Mouse (Mus musculus) stomach, embryonic 14.5 days (tissue): Measurements from ENCODE around the gene Gpx5. TPM values are rescaled to one million over a fixed set of nuclear protein-coding genes. Genes with fewer than 3 reads are reported as not detected.

Experiments
- ATAC-seq: fragments of 200-750 bp; cut with Nextera tagmentation; 2 replicates; pipeline ENCODE4 v1.8.0; 2017; ENCODE audit warnings: low read depth, moderate TSS enrichment; ENCODE audit not compliant: insufficient number of reproducible peaks, insufficient read depth, low FRiP score
- H3K27ac ChIP-seq: fragments of 300-500 bp; sonication (generic); 2 replicates; pipeline ENCODE4 v1.5.1; 2014; ENCODE audit warnings: mild to moderate bottlenecking, low read length, moderate library complexity, mixed read lengths
- H3K27me3 ChIP-seq: fragments of 300-500 bp; sonication (generic); 2 replicates; pipeline ENCODE4 v1.6.1; 2014; ENCODE audit warnings: low read length, control low read depth, mixed read lengths; ENCODE audit not compliant: control insufficient read depth, insufficient read depth
- H3K36me3 ChIP-seq: fragments of 300-500 bp; sonication (generic); 2 replicates; pipeline ENCODE4 v1.6.1; 2014; ENCODE audit warnings: mild to moderate bottlenecking, control low read depth, low read length, moderate library complexity, mixed read lengths; ENCODE audit not compliant: control insufficient read depth, insufficient read depth
- H3K4me1 ChIP-seq: fragments of 300-500 bp; sonication (generic); 2 replicates; pipeline ENCODE4 v1.6.1; 2014; ENCODE audit warnings: low read length, control low read depth, mixed read lengths; ENCODE audit not compliant: control insufficient read depth, insufficient read depth
- H3K4me2 ChIP-seq: fragments of 300-500 bp; sonication (generic); replicated peaks from 2 replicates; pipeline ENCODE4 v1.6.1; 2014; ENCODE audit warnings: low read depth, low read length, control low read depth
- H3K4me3 ChIP-seq: fragments of 300-500 bp; sonication (generic); 2 replicates; pipeline ENCODE4 v1.5.1; 2014; ENCODE audit warnings: low read depth, low read length, control low read depth
- H3K9ac ChIP-seq: fragments of 300-500 bp; sonication (generic); replicated peaks from 2 replicates; pipeline ENCODE4 v1.6.1; 2014; ENCODE audit warnings: low read depth, mild to moderate bottlenecking, control low read depth, low read length, moderate library complexity, mixed read lengths
- H3K9me3 ChIP-seq: fragments of 300-500 bp; sonication (generic); 2 replicates; pipeline ENCODE4 v1.6.1; 2016; ENCODE audit warnings: low read depth, low read length, control low read depth; ENCODE audit not compliant: control insufficient read depth
- WGBS: fragments of 180-500 bp; shearing (Covaris S2); extraction: QIAGEN DNeasy Blood & Tissue Kit; methylation state at CpG from one replicate; pipeline ENCODE4 v1.1.7; 2014; 5-methylcytosine and 5-hydroxymethylcytosine counted together
- polyA plus RNA-seq: library from polyadenylated mRNA; unstranded; fragments of >200 nt; fragmentation: Nextera tagmentation; extraction: Ambion mirVana; gene quantifications from 2 replicates; pipeline ENCODE4 v1.2.1, GENCODE M21; 2014

Gene Gpx5
- polyA plus RNA-seq = not detected in 2 replicates

DNA sequence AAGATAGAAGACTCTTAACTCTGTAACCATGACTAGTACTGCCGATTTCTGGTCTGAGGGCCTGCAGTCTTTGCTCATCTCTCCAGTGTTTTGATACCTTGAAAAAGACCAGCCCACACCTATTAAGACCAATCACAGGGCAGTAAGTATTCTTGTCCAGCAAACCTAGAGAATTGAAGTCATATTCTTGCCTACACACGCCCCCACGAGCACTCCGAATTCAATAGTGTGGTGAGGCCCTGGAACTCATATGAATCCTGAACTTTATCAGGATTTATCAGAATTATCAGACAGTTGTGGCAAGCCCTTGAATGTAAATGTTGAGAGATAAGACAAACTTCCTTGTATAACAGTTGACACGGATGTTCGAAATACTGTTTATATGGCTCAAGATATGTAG is at the start of gene Gpx5:
TSS of gene Gpx5 (minus strand) at position 101 of the 400 bp plus-strand sequence.
- 84% methylated on average over 6 of the region's 6 CpGs for WGBS
- no peak within 1 kb of the TSS for H3K4me2 ChIP-seq
- no peak for ATAC-seq
- no peaks in the 10 kb centered on the region for H3K4me1 ChIP-seq
- no peak within 1 kb of the TSS for H3K4me3 ChIP-seq
- H3K9me3 ChIP-seq = no peaks in the 10 kb centered on the region
- H3K9ac ChIP-seq = no peak within 1 kb of the TSS
- H3K27me3 ChIP-seq = no peaks in the 10 kb centered on the region
- H3K36me3 ChIP-seq = no peaks in the 10 kb centered on the region
- H3K27ac ChIP-seq = no peak within 1 kb of the TSS

DNA sequence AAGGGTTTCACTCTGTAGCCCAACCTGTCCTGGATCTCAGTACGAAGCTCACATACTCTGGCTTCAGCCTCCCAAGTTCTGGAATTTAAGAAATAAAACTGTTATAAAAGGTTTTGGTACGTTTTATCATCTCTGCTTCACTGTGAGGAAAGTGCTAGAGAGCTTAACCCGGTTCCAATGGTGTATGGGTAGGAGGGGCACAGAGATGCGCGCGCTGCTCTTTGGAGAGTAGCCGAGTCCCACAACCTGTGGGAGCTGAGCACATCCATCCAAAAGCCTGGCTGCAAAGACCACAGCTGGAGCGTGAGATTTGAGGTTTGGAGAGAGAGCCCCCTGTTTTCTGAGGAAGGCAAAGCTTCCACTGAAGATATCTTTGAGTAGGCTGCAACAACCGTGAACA is 34.9 kb upstream of the Gpx5 start:
- Histone ChIP-seq H3K27me3 (no peaks in the 10 kb centered on the region), H3K36me3 (no peaks in the 10 kb centered on the region), H3K9ac (0 out of 2 replicates have a peak overlapping the region, but pooled peaks have one; percentile 18), H3K4me1 (0 out of 2 replicates have a peak, but pooled peaks cover 6% of the 10 kb centered on the region), H3K9me3 (no peaks in the 10 kb centered on the region), H3K4me3 (peak overlapping the region; percentile 38), H3K27ac (no peak overlapping the region), H3K4me2 (peak overlapping the region; percentile 69)
- 2% methylated on average over 9 of the region's 9 CpGs for WGBS
- no peak for ATAC-seq

DNA sequence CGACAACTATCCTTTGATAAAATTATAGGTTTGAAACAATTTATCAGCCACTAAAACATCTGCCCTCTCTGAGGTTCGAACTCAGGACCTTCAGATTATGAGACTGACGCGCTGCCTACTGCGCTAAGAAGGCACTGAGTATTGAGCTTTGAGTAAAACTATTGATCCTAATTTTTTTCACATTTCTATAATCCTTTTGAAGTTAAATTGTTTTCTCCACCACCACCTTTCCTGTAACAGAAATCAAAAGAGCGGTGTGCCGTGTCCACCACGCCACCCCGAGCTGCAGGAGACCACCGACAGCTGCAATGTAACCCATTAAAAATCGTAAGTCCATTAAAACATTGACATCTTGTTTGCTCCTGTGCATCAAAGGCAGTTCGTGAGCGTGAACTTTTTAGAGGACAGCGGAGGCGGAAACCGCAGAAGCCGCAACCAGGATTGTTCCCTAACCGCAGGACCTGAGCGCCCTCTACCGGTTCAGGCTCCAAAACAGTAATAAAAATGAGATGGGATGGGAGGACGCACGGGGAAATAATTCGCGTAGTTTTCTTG is 34.2 kb upstream of the Gpx5 start:
- Histone ChIP-seq H3K27ac (no peak overlapping the region), H3K9ac (0 out of 2 replicates have a peak overlapping the region, but pooled peaks have one; percentile 18), H3K27me3 (no peaks in the 10 kb centered on the region), H3K4me3 (peak overlapping the region; percentile 38), H3K4me1 (0 out of 2 replicates have a peak, but pooled peaks cover 6% of the 10 kb centered on the region), H3K36me3 (no peaks in the 10 kb centered on the region), H3K4me2 (peak overlapping the region; percentile 69), H3K9me3 (no peaks in the 10 kb centered on the region)
- peak; percentile 68 for ATAC-seq
- WGBS = under 1% methylated on average over 24 of the region's 24 CpGs

DNA sequence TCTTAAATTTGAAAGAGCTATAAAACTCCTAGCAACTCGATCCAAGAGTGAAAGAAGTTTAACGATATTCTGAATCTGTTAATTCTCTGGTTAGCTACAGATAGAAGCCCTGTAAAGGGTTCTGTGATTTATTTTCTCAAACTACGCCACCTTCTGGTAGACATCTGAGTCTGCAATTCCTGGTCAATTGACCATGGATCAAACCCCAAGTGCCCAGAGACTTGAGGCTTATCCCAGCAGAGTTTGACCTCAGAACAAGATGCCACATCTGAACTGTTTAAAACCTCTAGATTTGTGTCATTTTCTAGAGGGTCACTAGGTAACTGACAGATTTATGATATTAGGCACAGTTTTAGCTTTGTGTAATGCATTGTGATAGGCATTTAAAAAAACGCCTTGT is 33.7 kb upstream of the Gpx5 start:
- no peaks in the 10 kb centered on the region for H3K9me3 ChIP-seq
- ATAC-seq = peak; percentile 44; the same call in 1 of the 2 replicates
- H3K4me3 ChIP-seq = peak overlapping the region; percentile 38
- 10% methylated on average over 4 of the region's 4 CpGs for WGBS
- H3K4me1 ChIP-seq = 0 out of 2 replicates have a peak, but pooled peaks cover 6% of the 10 kb centered on the region
- H3K27ac ChIP-seq = no peak overlapping the region
- H3K9ac ChIP-seq = no peak overlapping the region
- no peaks in the 10 kb centered on the region for H3K36me3 ChIP-seq
- H3K4me2 ChIP-seq = peak overlapping the region; percentile 69
- H3K27me3 ChIP-seq = no peaks in the 10 kb centered on the region

DNA sequence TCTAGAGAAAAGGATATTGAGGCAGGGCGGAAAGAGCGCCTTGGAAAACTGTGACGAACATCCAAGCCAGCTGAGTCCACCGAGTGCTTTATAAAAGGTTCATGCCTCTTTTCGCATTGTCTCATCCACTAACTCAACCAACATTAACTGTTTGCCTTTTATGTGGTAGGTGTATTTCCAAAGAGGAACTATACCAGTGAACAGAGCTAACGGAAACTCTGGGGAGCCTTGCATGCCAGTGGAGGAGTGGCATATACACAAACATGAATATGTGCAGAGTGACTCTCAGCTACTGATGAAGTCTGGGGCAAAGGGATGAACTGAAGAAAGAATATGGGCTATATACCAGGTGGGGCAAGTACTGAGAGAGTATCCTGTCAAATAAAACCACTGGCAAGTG is 30.9 kb upstream of the Gpx5 start:
- 61% methylated on average over 6 of the region's 6 CpGs for WGBS
- H3K27ac ChIP-seq = no peak overlapping the region
- H3K4me3 ChIP-seq = no peak overlapping the region
- H3K36me3 ChIP-seq = no peaks in the 10 kb centered on the region
- no peaks in the 10 kb centered on the region for H3K9me3 ChIP-seq
- ATAC-seq = no peak
- H3K9ac ChIP-seq = no peak overlapping the region
- H3K27me3 ChIP-seq = no peaks in the 10 kb centered on the region
- 0 out of 2 replicates have a peak, but pooled peaks cover 6% of the 10 kb centered on the region for H3K4me1 ChIP-seq
- H3K4me2 ChIP-seq = peak overlapping the region; percentile 41; the same call in 1 of the 2 replicates

DNA sequence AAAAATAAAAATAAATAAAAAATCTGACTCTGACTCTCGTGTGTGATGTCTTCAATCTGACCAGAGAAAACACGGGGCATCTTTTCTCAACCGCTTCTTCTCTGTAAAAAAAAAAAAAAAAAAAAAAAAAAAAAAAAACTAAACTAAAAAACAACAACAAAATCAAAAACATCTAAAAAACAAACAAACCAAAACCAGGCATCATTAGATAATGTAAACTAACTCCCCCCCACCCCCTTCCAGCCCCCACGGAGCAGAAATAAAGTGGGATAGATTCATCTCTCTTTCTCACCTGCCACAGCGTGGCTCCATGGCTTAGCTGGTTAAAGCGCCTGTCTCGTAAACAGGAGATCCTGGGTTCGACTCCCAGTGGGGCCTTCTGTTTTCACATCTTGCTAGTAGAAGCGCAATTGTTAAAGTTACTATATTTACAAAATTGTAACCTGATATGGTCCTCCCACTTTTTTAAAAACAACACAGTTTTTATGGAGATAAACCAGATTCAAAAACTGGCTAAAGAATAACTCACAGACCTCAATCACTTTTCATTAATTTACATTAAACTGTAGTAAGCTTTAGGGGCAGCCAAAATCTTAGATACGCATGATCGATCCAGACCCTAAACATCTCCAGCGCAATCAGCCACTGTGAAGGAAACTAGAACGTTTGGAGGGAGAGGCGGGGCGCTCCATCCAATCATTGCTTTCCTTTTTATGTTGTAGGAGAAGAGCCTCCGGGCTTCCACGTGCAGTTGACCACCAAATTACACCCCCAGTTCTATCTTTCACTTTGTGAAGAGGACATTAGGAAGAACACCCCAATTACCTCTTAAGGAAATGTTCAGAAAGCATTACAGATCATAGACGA is 30.2 kb upstream of the Gpx5 start:
- Histone ChIP-seq H3K9me3 (no peaks in the 10 kb centered on the region), H3K27me3 (no peaks in the 10 kb centered on the region), H3K4me2 (peak overlapping the region; percentile 41), H3K27ac (no peak overlapping the region), H3K4me1 (0 out of 2 replicates have a peak, but pooled peaks cover 4% of the 10 kb centered on the region), H3K9ac (no peak overlapping the region), H3K36me3 (no peaks in the 10 kb centered on the region), H3K4me3 (peak overlapping the region; percentile 25; the same call in 1 of the 2 replicates)
- no peak for ATAC-seq
- 19% methylated on average over 18 of the region's 18 CpGs for WGBS

DNA sequence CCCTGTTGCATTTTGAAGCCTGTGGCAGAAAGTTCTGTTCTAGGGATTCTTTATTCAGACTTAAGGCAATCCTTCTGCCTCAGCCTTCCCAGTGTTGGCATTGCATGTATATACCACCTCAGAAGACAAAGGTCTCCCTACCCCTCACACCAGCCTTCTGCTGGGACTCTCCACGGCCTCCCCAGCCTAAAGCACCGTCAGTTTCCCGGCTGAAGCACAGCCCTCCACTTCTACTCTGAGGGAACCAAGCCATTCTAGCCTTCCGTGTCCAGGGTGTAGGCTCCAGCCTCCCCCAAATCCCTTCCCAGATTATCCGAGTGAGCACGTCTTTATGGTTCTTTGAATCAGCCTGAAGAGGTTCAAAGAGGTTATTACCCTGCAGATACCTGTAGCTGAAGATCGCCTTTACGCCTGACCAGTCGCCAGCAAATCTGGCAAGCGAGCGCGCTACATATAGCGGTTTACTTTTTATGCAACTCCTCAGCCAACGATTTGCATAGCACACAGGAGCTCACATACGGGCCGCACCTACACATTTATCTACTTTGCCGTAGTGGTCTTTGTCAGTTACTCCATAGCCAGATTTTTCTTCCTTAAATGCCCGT is 29.5 kb upstream of the Gpx5 start:
- no peak for ATAC-seq
- H3K9ac ChIP-seq = no peak overlapping the region

DNA sequence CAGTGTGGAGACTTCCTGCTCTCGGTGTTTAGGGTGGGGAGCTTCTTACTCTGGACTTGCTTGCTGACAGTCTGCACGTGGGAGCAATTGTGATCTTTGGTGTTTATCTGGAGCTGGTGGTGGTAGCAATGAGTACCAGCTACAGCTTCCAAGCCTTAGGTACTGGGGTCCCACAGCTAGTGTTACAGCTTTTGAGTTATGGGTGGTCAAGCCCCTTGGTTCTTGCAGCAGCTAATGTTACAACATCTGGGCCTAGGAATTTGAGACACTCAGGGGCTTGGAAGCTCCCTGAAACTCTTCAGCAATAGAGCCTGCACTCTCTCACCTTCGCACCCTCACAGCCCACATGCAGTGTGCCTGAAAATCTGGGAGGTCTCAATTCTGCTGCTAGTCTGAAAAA is 27.7 kb upstream of the Gpx5 start:
- H3K4me1 ChIP-seq = no peaks in the 10 kb centered on the region
- 54% methylated on average over 3 of the region's 3 CpGs for WGBS
- no peaks in the 10 kb centered on the region for H3K9me3 ChIP-seq
- no peak for ATAC-seq
- H3K4me3 ChIP-seq = no peak overlapping the region
- H3K9ac ChIP-seq = no peak overlapping the region
- H3K4me2 ChIP-seq = no peak overlapping the region
- no peak overlapping the region for H3K27ac ChIP-seq
- no peaks in the 10 kb centered on the region for H3K27me3 ChIP-seq
- no peaks in the 10 kb centered on the region for H3K36me3 ChIP-seq

More for the DNA sequence above, 29.5 kb upstream of the Gpx5 start:
- H3K27me3 ChIP-seq = no peaks in the 10 kb centered on the region
- H3K4me1 ChIP-seq = no peaks in the 10 kb centered on the region
- no peak overlapping the region for H3K27ac ChIP-seq
- H3K4me3 ChIP-seq = peak overlapping the region; percentile 25; the same call in 1 of the 2 replicates
- no peaks in the 10 kb centered on the region for H3K36me3 ChIP-seq
- no peaks in the 10 kb centered on the region for H3K9me3 ChIP-seq
- WGBS = 4% methylated on average over 18 of the region's 18 CpGs
- peak overlapping the region; percentile 41 for H3K4me2 ChIP-seq
